10 mouse cellular contexts compared by ENCODE assay signal in genomic region chr8:26848955-26849684, GRCm38 (mm10).
DNase-seq lines count a peak whose midpoint lies in the region; ATAC-seq lines count a peak whose summit lies in the region.
"Had no signal": no experiment of that assay in that cellular context is flagged by ENCODE, and none has a peak within 500 bp of the region (broad histone marks: within the 10 kb centered on the region; RNA-seq: fewer than 3 reads in every experiment).

No protein-coding gene starts in this region.

- ATAC-seq in forebrain, embryonic 14.5 days, result no peak
- no peak for ATAC-seq in midbrain, embryonic 11.5 days (ENCODE audit: low FRiP score)
- peak; percentile 55 for ATAC-seq in hindbrain, embryonic 16.5 days
- 0 out of 2 replicates have a peak, but pooled peaks have one; percentile 48 for ATAC-seq in stomach, embryonic 15.5 days (ENCODE audit: insufficient read depth, low FRiP score, low read depth)

- no peaks in the 10 kb centered on the region for H3K9me3 ChIP-seq in forebrain, embryonic 10.5 days
- H3K9me3 ChIP-seq in forebrain, embryonic 14.5 days (replicated peaks; ENCODE audit: control insufficient read depth, low read length), result no peaks in the 10 kb centered on the region
- H3K9me3 ChIP-seq in midbrain, embryonic 11.5 days (ENCODE audit: control insufficient read depth, low read length), result no peaks in the 10 kb centered on the region
- no peaks in the 10 kb centered on the region for H3K9me3 ChIP-seq in midbrain, embryonic 10.5 days (replicated peaks)
- H3K9me3 ChIP-seq in hindbrain, embryonic 16.5 days (ENCODE audit: control insufficient read depth, low read length), result no peaks in the 10 kb centered on the region
- no peaks in the 10 kb centered on the region for H3K9me3 ChIP-seq in stomach, embryonic 15.5 days
- H3K9me3 ChIP-seq: neural tube, embryonic 12.5 days had no signal

- H3K27me3 ChIP-seq in forebrain, embryonic 10.5 days (ENCODE audit: poor library complexity, severe bottlenecking), result no peaks in the 10 kb centered on the region
- H3K27me3 ChIP-seq in forebrain, embryonic 14.5 days (replicated peaks; ENCODE audit: control insufficient read depth, insufficient read depth, low read length), result no peaks in the 10 kb centered on the region
- H3K27me3 ChIP-seq in midbrain, embryonic 11.5 days (ENCODE audit: control insufficient read depth, insufficient read depth, low read length), result no peaks in the 10 kb centered on the region
- H3K27me3 ChIP-seq in midbrain, embryonic 10.5 days (ENCODE audit: low read depth, poor library complexity, severe bottlenecking), result no peaks in the 10 kb centered on the region
- no peaks in the 10 kb centered on the region for H3K27me3 ChIP-seq in hindbrain, embryonic 16.5 days (replicated peaks; ENCODE audit: control insufficient read depth, insufficient read depth, low read length)
- 0 out of 2 replicates have a peak, but pooled peaks cover 4% of the 10 kb centered on the region for H3K27me3 ChIP-seq in stomach, embryonic 15.5 days (replicated peaks)

- H3K4me3 ChIP-seq in forebrain, embryonic 10.5 days, result no peak overlapping the region
- no peak overlapping the region for H3K4me3 ChIP-seq in forebrain, embryonic 14.5 days (ENCODE audit: low read depth, low read length)
- no peak overlapping the region for H3K4me3 ChIP-seq in midbrain, embryonic 11.5 days (ENCODE audit: low read depth, low read length)
- no peak overlapping the region for H3K4me3 ChIP-seq in midbrain, embryonic 10.5 days
- H3K4me3 ChIP-seq in hindbrain, embryonic 16.5 days (ENCODE audit: low read length), result no peak overlapping the region
- H3K4me3 ChIP-seq in stomach, embryonic 15.5 days (replicated peaks), result no peak overlapping the region
- H3K4me3 ChIP-seq: neural tube, embryonic 12.5 days had no signal

- no peak overlapping the region for H3K9ac ChIP-seq in forebrain, embryonic 14.5 days (ENCODE audit: low read length)
- H3K9ac ChIP-seq in midbrain, embryonic 11.5 days (ENCODE audit: low read length), result no peak overlapping the region
- no peak overlapping the region for H3K9ac ChIP-seq in hindbrain, embryonic 16.5 days (ENCODE audit: low read depth, low read length)
- no peak overlapping the region for H3K9ac ChIP-seq in stomach, embryonic 15.5 days
- H3K9ac ChIP-seq: neural tube, embryonic 12.5 days had no signal

- H3K4me1 ChIP-seq in forebrain, embryonic 10.5 days, result peaks cover 43% of the 10 kb centered on the region
- no peaks in the 10 kb centered on the region for H3K4me1 ChIP-seq in forebrain, embryonic 14.5 days (ENCODE audit: control insufficient read depth, insufficient read depth, low read length)
- peaks cover 2% of the 10 kb centered on the region; the same call in 1 of the 2 replicates for H3K4me1 ChIP-seq in midbrain, embryonic 11.5 days (ENCODE audit: control insufficient read depth, insufficient read depth, low read length)
- H3K4me1 ChIP-seq in midbrain, embryonic 10.5 days, result peaks cover 43% of the 10 kb centered on the region
- H3K4me1 ChIP-seq in hindbrain, embryonic 16.5 days (ENCODE audit: control insufficient read depth, insufficient read depth, low read depth, low read length), result peaks cover 9% of the 10 kb centered on the region
- peaks cover 31% of the 10 kb centered on the region for H3K4me1 ChIP-seq in stomach, embryonic 15.5 days

- H3K36me3 ChIP-seq in forebrain, embryonic 10.5 days (replicated peaks), result no peaks in the 10 kb centered on the region
- H3K36me3 ChIP-seq in forebrain, embryonic 14.5 days (ENCODE audit: control insufficient read depth, insufficient read depth, low read length), result no peaks in the 10 kb centered on the region
- no peaks in the 10 kb centered on the region for H3K36me3 ChIP-seq in midbrain, embryonic 11.5 days (ENCODE audit: control insufficient read depth, insufficient read depth, low read length)
- no peaks in the 10 kb centered on the region for H3K36me3 ChIP-seq in midbrain, embryonic 10.5 days
- H3K36me3 ChIP-seq in hindbrain, embryonic 16.5 days (ENCODE audit: control insufficient read depth, insufficient read depth, low read length), result no peaks in the 10 kb centered on the region
- no peaks in the 10 kb centered on the region for H3K36me3 ChIP-seq in stomach, embryonic 15.5 days
- H3K36me3 ChIP-seq: neural tube, embryonic 12.5 days had no signal

- no peak for DNase-seq in forebrain, embryonic 10.5 days (ENCODE audit: extremely low spot score, low spot score)
- no peak for DNase-seq in forebrain, embryonic 14.5 days (ENCODE audit: low spot score)
- peak; percentile 66 for DNase-seq in midbrain, embryonic 11.5 days (ENCODE audit: low spot score, missing footprints)
- no peak for DNase-seq in midbrain, embryonic 10.5 days (ENCODE audit: low spot score)
- DNase-seq in c-Kit-positive CD71-positive TER-119-positive erythroid progenitor cells, embryonic 14.5 days (ENCODE audit: low spot score), result no peak
- no peak for DNase-seq in liver
- DNase-seq: cerebellum, adult 9-10 months had no signal

- H3K27ac ChIP-seq in forebrain, embryonic 10.5 days, result peak overlapping the region; percentile 51
- H3K27ac ChIP-seq in forebrain, embryonic 14.5 days (ENCODE audit: low read depth, low read length), result no peak overlapping the region
- H3K27ac ChIP-seq in midbrain, embryonic 11.5 days (ENCODE audit: low read depth, low read length), result no peak overlapping the region
- no peak overlapping the region for H3K27ac ChIP-seq in midbrain, embryonic 10.5 days (replicated peaks)
- H3K27ac ChIP-seq in hindbrain, embryonic 16.5 days (ENCODE audit: low read depth, low read length), result peak overlapping the region; percentile 16; the same call in 1 of the 2 replicates
- peak overlapping the region; percentile 46 for H3K27ac ChIP-seq in stomach, embryonic 15.5 days
- H3K27ac ChIP-seq: neural tube, embryonic 12.5 days had no signal

- H3K4me2 ChIP-seq in forebrain, embryonic 14.5 days (ENCODE audit: low read length), result no peak overlapping the region
- H3K4me2 ChIP-seq in midbrain, embryonic 11.5 days, result no peak overlapping the region
- no peak overlapping the region for H3K4me2 ChIP-seq in hindbrain, embryonic 16.5 days (ENCODE audit: low read length)
- H3K4me2 ChIP-seq in stomach, embryonic 15.5 days, result peak overlapping the region; percentile 39
- H3K4me2 ChIP-seq: neural tube, embryonic 12.5 days had no signal

- 88% methylated on average over 19 of the region's 19 CpGs for WGBS in forebrain, embryonic 10.5 days
- WGBS in forebrain, embryonic 14.5 days, result 82% methylated on average over 19 of the region's 19 CpGs
- 77% methylated on average over 19 of the region's 19 CpGs for WGBS in midbrain, embryonic 11.5 days
- 84% methylated on average over 19 of the region's 19 CpGs for WGBS in midbrain, embryonic 10.5 days
- 60% methylated on average over 19 of the region's 19 CpGs for WGBS in hindbrain, embryonic 16.5 days
- 37% methylated on average over 19 of the region's 19 CpGs for WGBS in stomach, embryonic 15.5 days

Comparison
In these comparisons a context has a peak if more than half of its experiments do, and no peak if none do; other contexts are left out.
1. H3K27ac ChIP-seq: peak in forebrain, embryonic 10.5 days (single experiment), hindbrain, embryonic 16.5 days (single experiment) and stomach, embryonic 15.5 days (single experiment); none in forebrain, embryonic 14.5 days (single experiment), midbrain, embryonic 11.5 days (single experiment) and midbrain, embryonic 10.5 days (single experiment).
2. ATAC-seq: peak in hindbrain, embryonic 16.5 days (single experiment) and stomach, embryonic 15.5 days (single experiment); none in forebrain, embryonic 14.5 days (single experiment) and midbrain, embryonic 11.5 days (single experiment).